Comparison of ENCODE assay signal across 22 mouse cellular contexts in the genomic region with DNA sequence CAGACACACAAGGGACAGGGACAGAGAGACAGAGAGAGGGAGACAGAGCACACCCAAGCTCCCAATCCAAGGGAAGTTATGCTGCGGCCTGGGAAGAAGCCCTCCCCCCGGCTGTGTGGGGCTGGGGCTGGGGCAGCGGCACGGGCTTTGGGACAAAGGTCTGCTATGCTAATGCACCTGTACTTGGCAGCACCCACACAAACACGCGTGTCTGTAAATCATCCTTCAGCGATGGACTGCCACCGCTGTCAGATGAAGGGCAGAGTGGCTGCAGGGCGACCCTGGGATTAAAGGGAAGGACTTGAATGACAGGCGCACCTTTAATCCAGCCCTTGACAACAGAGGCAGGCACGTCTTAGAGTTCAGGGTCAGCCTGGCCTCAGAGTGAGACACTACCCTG. TPM values are rescaled to one million over a fixed set of nuclear protein-coding genes. Genes with fewer than 3 reads are reported as not detected.
A peak's percentile ranks its signal among the peaks of the same experiment; 100 is the strongest.
DNase-seq lines count a peak whose midpoint lies in the region; TF ChIP-seq lines count a peak whose summit lies in the region.
"Had no signal": no experiment of that assay in that cellular context is flagged by ENCODE, and none has a peak within 500 bp of the region (broad histone marks: within the 10 kb centered on the region; RNA-seq: fewer than 3 reads in every experiment).

No protein-coding gene starts in this region.

- peaks cover 21% of the 10 kb centered on the region for H3K36me3 ChIP-seq in myocyte (ENCODE audit: control insufficient read depth, insufficient read depth)

- H3ac ChIP-seq in myocyte (ENCODE audit: control insufficient read depth, insufficient read length): no peak overlapping the region

- DNase-seq in adrenal gland, adult 2 months: peak; percentile 23
- no peak for DNase-seq in adrenal gland, postnatal 25 days
- DNase-seq in layer of hippocampus, adult 2 months (ENCODE audit: low spot score in 2 of 2): no peak
- DNase-seq in layer of hippocampus, adult 8-10 months (ENCODE audit: low spot score in 2 of 2): no peak
- DNase-seq in kidney, postnatal 14 days: peak; percentile 76
- no peak for DNase-seq in lung, postnatal 10 days
- no peak for DNase-seq in cerebellum, postnatal 4 days (ENCODE audit: low spot score in 2 of 2)
- DNase-seq: adrenal gland, postnatal 10 days; B cell, adult 2 months; cerebellum, adult 18-20 months; cerebellum, postnatal 10 days; embryo, embryonic 11 days; heart, adult 2 months had no signal

- no peak for TF ChIP-seq POLR2A in myocyte (IDR thresholded peaks at IDR 0.05; ENCODE audit: insufficient read length, low read depth)

- H3K4me3 ChIP-seq in layer of hippocampus, adult 2 months: no peak overlapping the region
- no peak overlapping the region for H3K4me3 ChIP-seq in myocyte
- H3K4me3 ChIP-seq: embryonic facial prominence, embryonic 15.5 days; erythroblast, embryonic 14.5 days; forebrain, embryonic 10.5 days; forebrain, embryonic 15.5 days; heart, adult 2 months; heart, embryonic 15.5 days; hindbrain, embryonic 10.5 days had no signal

- TF ChIP-seq CTCF in layer of hippocampus, adult 2 months (conservative IDR thresholded peaks at IDR 0.05): no peak

- no peaks in the 10 kb centered on the region for H3K27me3 ChIP-seq in myocyte (ENCODE audit: control insufficient read depth, insufficient read depth, insufficient read length)
- H3K27me3 ChIP-seq: embryonic facial prominence, embryonic 15.5 days; forebrain, embryonic 15.5 days; heart, embryonic 15.5 days had no signal

- no peaks in the 10 kb centered on the region for H3K79me2 ChIP-seq in myocyte (ENCODE audit: control insufficient read depth, insufficient read depth)

- no peak overlapping the region for H3K4me2 ChIP-seq in myocyte (ENCODE audit: low read depth)
- H3K4me2 ChIP-seq: embryonic facial prominence, embryonic 15.5 days; forebrain, embryonic 15.5 days; heart, embryonic 11.5 days; heart, embryonic 15.5 days; hindbrain, embryonic 14.5 days had no signal

- H3K27ac ChIP-seq in layer of hippocampus, adult 2 months: peak overlapping the region; percentile 46; the same call in 1 of the 2 replicates
- H3K27ac ChIP-seq: embryonic facial prominence, embryonic 15.5 days; forebrain, embryonic 10.5 days; forebrain, embryonic 15.5 days; heart, adult 2 months; heart, embryonic 15.5 days; hindbrain, embryonic 10.5 days; hindbrain, embryonic 14.5 days had no signal

TF ChIP-seq in myocyte, 11 proteins besides CTCF, POLR2A, EP300 and RAD21:
- TF ChIP-seq POLR2AphosphoS2 (IDR thresholded peaks at IDR 0.05; ENCODE audit: insufficient read length, low read depth) (peak; percentile 20), SRF (IDR thresholded peaks at IDR 0.05; ENCODE audit: control insufficient read depth, insufficient read length, low read depth) (no peak), MYOD1 (IDR thresholded peaks at IDR 0.05; ENCODE audit: control insufficient read depth in 1 of 3, insufficient read length in 2 of 3, low read depth in 2 of 3) (no peak)

RNA-seq across cellular contexts. Expression of gene Ncf1, which starts 42.0 kb away (rescaled TPM):
- 1 to 10 TPM; 8.9 to 9.2 TPM for total RNA-seq in adrenal gland, adult 2 months (2021)
- 15.7 and 16.9 TPM in 2 replicates for polyA plus RNA-seq in adrenal gland, adult 2 months (2012; rRNA removed)
- 3.9 TPM in 2 replicates for total RNA-seq in adrenal gland, postnatal 25 days (2021)
- 1 to 10 TPM; 7.2 to 9.0 TPM for total RNA-seq in layer of hippocampus, adult 2 months (2021)
- total RNA-seq in layer of hippocampus, adult 8-10 months (2022): 10 to 100 TPM in 2 of 4 experiments, 1 to 10 TPM in 2; 6.3 to 25.6 (median 14.7) TPM
- 1.4 TPM for polyA plus RNA-seq in myocyte (2012; fragmentation: generic; extraction: Trizol)

RNA-seq across cellular contexts. Expression of gene Gtf2i, which starts 43.1 kb away (rescaled TPM):
- 100 to 1,000 TPM; 239 to 244 TPM for total RNA-seq in adrenal gland, adult 2 months (2021)
- polyA plus RNA-seq in adrenal gland, adult 2 months (2012; rRNA removed): 104 and 110 TPM in 2 replicates
- 236 and 293 TPM in 2 replicates for total RNA-seq in adrenal gland, postnatal 25 days (2021)
- total RNA-seq in layer of hippocampus, adult 2 months (2021): 100 to 1,000 TPM; 222 to 227 TPM
- 100 to 1,000 TPM; 200 to 239 (median 224) TPM for total RNA-seq in layer of hippocampus, adult 8-10 months (2022)
- 79.7 TPM for polyA plus RNA-seq in myocyte (2012; fragmentation: generic; extraction: Trizol)

Comparison
In these comparisons a context has a peak if more than half of its experiments do, and no peak if none do; other contexts are left out.
1. DNase-seq: peak in adrenal gland, adult 2 months (single experiment) and kidney, postnatal 14 days (single experiment); none in adrenal gland, postnatal 25 days (single experiment), layer of hippocampus, adult 2 months (0 of 2), layer of hippocampus, adult 8-10 months (0 of 2), lung, postnatal 10 days (single experiment) and cerebellum, postnatal 4 days (0 of 2).